Mouse (Mus musculus) forebrain, embryonic 10.5 days (tissue): ENCODE measurements around the gene Lysmd4. TPM values are rescaled to one million over a fixed set of nuclear protein-coding genes. Genes with fewer than 3 reads are reported as not detected.

Experiments used
- DNase-seq: peaks from one replicate; pipeline ENCODE4 v3.0.0-alpha.2; 2017; ENCODE audit warnings: low spot score; ENCODE audit errors: extremely low spot score
- H3K27ac ChIP-seq: fragments of 300-500 bp; sonication (generic); 2 replicates; pipeline ENCODE4 v1.5.1; 2016; ENCODE audit warnings: mild to moderate bottlenecking
- H3K27me3 ChIP-seq: fragments of 300-500 bp; sonication (generic); 2 replicates; pipeline ENCODE4 v1.6.1; 2016; ENCODE audit warnings: mild to moderate bottlenecking; ENCODE audit not compliant: poor library complexity, severe bottlenecking
- H3K36me3 ChIP-seq: fragments of 300-500 bp; sonication (generic); replicated peaks from 2 replicates; pipeline ENCODE4 v1.6.1; 2016; ENCODE audit warnings: mild to moderate bottlenecking, moderate library complexity
- H3K4me1 ChIP-seq: fragments of 300-500 bp; sonication (generic); 2 replicates; pipeline ENCODE4 v1.6.1; 2016
- H3K4me3 ChIP-seq: fragments of 300-500 bp; sonication (generic); 2 replicates; pipeline ENCODE4 v1.5.1; 2016; ENCODE audit warnings: mild to moderate bottlenecking, moderate library complexity
- H3K9me3 ChIP-seq: fragments of 300-500 bp; sonication (generic); 2 replicates; pipeline ENCODE4 v1.6.1; 2016; ENCODE audit warnings: mild to moderate bottlenecking, moderate library complexity
- WGBS: fragments of 180-500 bp; shearing (Covaris S2); methylation state at CpG from one replicate; pipeline ENCODE4 v1.1.7; 2016; 5-methylcytosine and 5-hydroxymethylcytosine counted together
- polyA plus RNA-seq: library from polyadenylated mRNA; unstranded; fragments of >200 nt; fragmentation: Nextera tagmentation; extraction: Ambion mirVana; gene quantifications from 2 replicates; pipeline ENCODE4 v1.2.1, GENCODE M21; 2016

Gene Lysmd4
- polyA plus RNA-seq, 1 experiment from 2014 or later: 11.2 TPM

- Histone ChIP-seq H3K4me1 (peaks cover 14% of the 10 kb centered on the region), H3K9me3 (no peaks in the 10 kb centered on the region), H3K27ac (no peak overlapping the region), H3K27me3 (no peaks in the 10 kb centered on the region), H3K36me3 (no peaks in the 10 kb centered on the region), H3K4me3 (no peak overlapping the region)
- 84% methylated on average over 1 of the region's 1 CpGs for WGBS
- no peak for DNase-seq
Observed at GRCm38 (mm10) chr7:67213589-67213988, 8.8 kb upstream of the Lysmd4 start.

GRCm38 (mm10) chr7:67216351-67216750 lies 6.0 kb upstream of the Lysmd4 start:
- no peak overlapping the region for H3K27ac ChIP-seq
- H3K4me1 ChIP-seq: peaks cover 10% of the 10 kb centered on the region
- H3K36me3 ChIP-seq: no peaks in the 10 kb centered on the region
- no peaks in the 10 kb centered on the region for H3K9me3 ChIP-seq
- DNase-seq: no peak
- 89% methylated on average over 6 of the region's 6 CpGs for WGBS
- H3K27me3 ChIP-seq: no peaks in the 10 kb centered on the region
- H3K4me3 ChIP-seq: no peak overlapping the region

GRCm38 (mm10) chr7:67217025-67217424 lies 5.3 kb upstream of the Lysmd4 start:
- Histone ChIP-seq H3K9me3 (no peaks in the 10 kb centered on the region), H3K27me3 (no peaks in the 10 kb centered on the region), H3K27ac (no peak overlapping the region), H3K4me3 (no peak overlapping the region), H3K36me3 (no peaks in the 10 kb centered on the region), H3K4me1 (peaks cover 6% of the 10 kb centered on the region)
- 65% methylated on average over 3 of the region's 3 CpGs for WGBS
- DNase-seq: peak; percentile 55

- Histone ChIP-seq H3K27ac (no peak overlapping the region), H3K36me3 (peaks cover 16% of the 10 kb centered on the region), H3K9me3 (no peaks in the 10 kb centered on the region), H3K4me3 (no peak overlapping the region), H3K27me3 (no peaks in the 10 kb centered on the region), H3K4me1 (peaks cover 18% of the 10 kb centered on the region)
- no peak for DNase-seq
- WGBS: 92% methylated on average over 15 of the region's 15 CpGs
Observed at GRCm38 (mm10) chr7:67225943-67226625, 3.7 kb downstream of the Lysmd4 start.

- no peaks in the 10 kb centered on the region for H3K27me3 ChIP-seq
- no peaks in the 10 kb centered on the region for H3K9me3 ChIP-seq
- 81% methylated on average over 1 of the region's 1 CpGs for WGBS
- peaks cover 21% of the 10 kb centered on the region for H3K36me3 ChIP-seq
- H3K4me3 ChIP-seq: no peak overlapping the region
- H3K27ac ChIP-seq: no peak overlapping the region
- no peak for DNase-seq
- H3K4me1 ChIP-seq: peaks cover 13% of the 10 kb centered on the region
Observed at GRCm38 (mm10) chr7:67227538-67227937, 5.2 kb downstream of the Lysmd4 start.

- Histone ChIP-seq H3K27ac (no peak overlapping the region), H3K9me3 (no peaks in the 10 kb centered on the region), H3K4me3 (no peak overlapping the region), H3K4me1 (peaks cover 6% of the 10 kb centered on the region), H3K36me3 (peaks cover 22% of the 10 kb centered on the region), H3K27me3 (no peaks in the 10 kb centered on the region)
- no peak for DNase-seq
- 62% methylated on average over 3 of the region's 3 CpGs for WGBS
Observed at GRCm38 (mm10) chr7:67228390-67228789, 6.0 kb downstream of the Lysmd4 start.

- H3K4me1 ChIP-seq: no peaks in the 10 kb centered on the region
- H3K36me3 ChIP-seq: peaks cover 22% of the 10 kb centered on the region
- H3K27ac ChIP-seq: no peak overlapping the region
- H3K4me3 ChIP-seq: no peak overlapping the region
- no peaks in the 10 kb centered on the region for H3K27me3 ChIP-seq
- 77% methylated on average over 5 of the region's 5 CpGs for WGBS
- peak; percentile 29 for DNase-seq
- no peaks in the 10 kb centered on the region for H3K9me3 ChIP-seq
Observed at GRCm38 (mm10) chr7:67228891-67229602, 6.7 kb downstream of the Lysmd4 start.

GRCm38 (mm10) chr7:67229701-67230100 lies 7.4 kb downstream of the Lysmd4 start:
- Histone ChIP-seq H3K4me3 (no peak overlapping the region), H3K36me3 (peaks cover 29% of the 10 kb centered on the region), H3K4me1 (no peaks in the 10 kb centered on the region), H3K9me3 (no peaks in the 10 kb centered on the region), H3K27ac (no peak overlapping the region), H3K27me3 (no peaks in the 10 kb centered on the region)
- DNase-seq: no peak
- 89% methylated on average over 3 of the region's 3 CpGs for WGBS

GRCm38 (mm10) chr7:67230221-67230620 lies 7.9 kb downstream of the Lysmd4 start:
- no peak for DNase-seq
- no peaks in the 10 kb centered on the region for H3K27me3 ChIP-seq
- peaks cover 34% of the 10 kb centered on the region for H3K36me3 ChIP-seq
- H3K9me3 ChIP-seq: no peaks in the 10 kb centered on the region
- H3K4me3 ChIP-seq: no peak overlapping the region
- no peak overlapping the region for H3K27ac ChIP-seq
- H3K4me1 ChIP-seq: no peaks in the 10 kb centered on the region
- WGBS: 90% methylated on average over 3 of the region's 3 CpGs

- WGBS: 86% methylated on average over 3 of the region's 3 CpGs
- peaks cover 39% of the 10 kb centered on the region for H3K36me3 ChIP-seq
- H3K4me3 ChIP-seq: no peak overlapping the region
- no peak overlapping the region for H3K27ac ChIP-seq
- no peak for DNase-seq
- H3K4me1 ChIP-seq: no peaks in the 10 kb centered on the region
- H3K27me3 ChIP-seq: no peaks in the 10 kb centered on the region
- no peaks in the 10 kb centered on the region for H3K9me3 ChIP-seq
Observed at GRCm38 (mm10) chr7:67230640-67231140, 8.3 kb downstream of the Lysmd4 start.

- WGBS: 93% methylated on average over 14 of the region's 14 CpGs
- Histone ChIP-seq H3K4me1 (no peaks in the 10 kb centered on the region), H3K27me3 (no peaks in the 10 kb centered on the region), H3K36me3 (peaks cover 36% of the 10 kb centered on the region), H3K9me3 (no peaks in the 10 kb centered on the region), H3K4me3 (no peak overlapping the region), H3K27ac (no peak overlapping the region)
- DNase-seq: no peak
Observed at GRCm38 (mm10) chr7:67232504-67232903, 10.2 kb downstream of the Lysmd4 start.

GRCm38 (mm10) chr7:67234797-67235196 lies 12.5 kb downstream of the Lysmd4 start:
- H3K4me1 ChIP-seq: no peaks in the 10 kb centered on the region
- no peak overlapping the region for H3K4me3 ChIP-seq
- 87% methylated on average over 8 of the region's 8 CpGs for WGBS
- no peaks in the 10 kb centered on the region for H3K9me3 ChIP-seq
- H3K27me3 ChIP-seq: no peaks in the 10 kb centered on the region
- no peak for DNase-seq
- no peak overlapping the region for H3K27ac ChIP-seq
- H3K36me3 ChIP-seq: peaks cover 52% of the 10 kb centered on the region

- Histone ChIP-seq H3K27ac (no peak overlapping the region), H3K36me3 (peaks cover 56% of the 10 kb centered on the region), H3K27me3 (no peaks in the 10 kb centered on the region), H3K9me3 (no peaks in the 10 kb centered on the region), H3K4me3 (no peak overlapping the region), H3K4me1 (no peaks in the 10 kb centered on the region)
- no peak for DNase-seq
- WGBS: 85% methylated on average over 2 of the region's 2 CpGs
Observed at GRCm38 (mm10) chr7:67236351-67236750, 14.0 kb downstream of the Lysmd4 start.
